Mouse (Mus musculus) frontal cortex, adult (tissue): ENCODE measurements around the gene Alkbh5.
A peak's percentile ranks its signal among the peaks of the same experiment; 100 is the strongest.

Experiments used
- ATAC-seq: cut with Nextera tagmentation; 2 replicates; pipeline ENCODE4 v1.9.2; 2017; ENCODE audit warnings: mild to moderate bottlenecking, moderate library complexity, mixed read lengths; ENCODE audit not compliant: low TSS enrichment

Alkbh5 gene

DNA sequence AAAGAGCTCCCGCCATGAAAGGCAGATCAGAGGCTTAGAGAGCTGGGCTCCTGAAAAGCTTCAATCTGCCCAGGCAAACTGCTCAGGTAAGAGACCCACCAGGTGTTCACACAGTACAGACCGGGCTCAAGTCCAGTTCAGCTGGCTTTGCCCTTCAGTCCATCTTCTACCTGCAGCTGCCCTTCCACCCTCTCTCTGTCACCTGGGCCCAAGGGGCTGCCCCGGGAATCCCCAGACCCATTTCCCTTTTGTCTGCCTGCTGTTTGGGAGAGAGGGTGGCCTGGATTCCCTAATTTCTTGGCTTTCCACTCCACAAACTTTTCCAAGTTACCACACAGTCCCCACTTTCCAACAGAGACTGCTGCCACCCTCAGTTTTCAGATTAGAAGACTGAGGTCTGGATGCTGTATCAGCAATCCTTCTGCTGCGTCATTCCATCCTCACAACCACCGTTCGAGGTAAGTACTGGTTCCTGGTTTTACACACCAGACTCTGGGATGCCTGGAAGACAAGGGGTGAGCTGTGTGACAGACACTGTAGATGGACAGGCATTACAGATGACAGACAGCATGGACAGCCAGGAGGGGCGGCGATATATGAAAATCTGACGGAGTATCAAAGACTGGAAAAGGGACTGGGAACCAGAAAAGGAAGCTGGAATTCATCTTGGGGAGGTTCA lies at the start of gene Alkbh5:
Gene Alkbh5, plus strand, starts transcription at position 202 of the 679 bp plus-strand sequence.
- peak; percentile 20; the same call in 1 of the 2 replicates for ATAC-seq

DNA sequence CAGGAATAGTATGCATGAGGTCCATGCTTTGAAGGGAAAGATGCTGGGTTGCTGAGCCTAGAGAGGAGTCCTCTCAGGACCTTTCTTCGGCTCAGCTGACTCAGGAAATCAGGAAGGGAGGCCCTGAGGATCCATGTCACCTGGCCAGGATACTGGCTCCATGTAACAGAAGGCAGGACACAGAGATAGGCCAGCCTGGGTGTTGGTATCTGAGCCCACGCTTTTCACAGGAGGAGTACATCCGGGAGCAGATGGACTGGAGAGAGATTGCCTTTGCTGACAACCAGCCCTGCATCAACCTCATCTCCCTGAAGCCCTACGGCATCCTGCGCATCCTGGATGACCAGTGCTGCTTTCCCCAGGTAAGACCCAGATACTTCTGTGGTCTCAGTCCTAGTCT lies 43.5 kb upstream of the Alkbh5 start:
- ATAC-seq = no peak

- no peak for ATAC-seq
Observed at GRCm38 (mm10) chr11:60495692-60496091, 40.5 kb upstream of the Alkbh5 start.

DNA sequence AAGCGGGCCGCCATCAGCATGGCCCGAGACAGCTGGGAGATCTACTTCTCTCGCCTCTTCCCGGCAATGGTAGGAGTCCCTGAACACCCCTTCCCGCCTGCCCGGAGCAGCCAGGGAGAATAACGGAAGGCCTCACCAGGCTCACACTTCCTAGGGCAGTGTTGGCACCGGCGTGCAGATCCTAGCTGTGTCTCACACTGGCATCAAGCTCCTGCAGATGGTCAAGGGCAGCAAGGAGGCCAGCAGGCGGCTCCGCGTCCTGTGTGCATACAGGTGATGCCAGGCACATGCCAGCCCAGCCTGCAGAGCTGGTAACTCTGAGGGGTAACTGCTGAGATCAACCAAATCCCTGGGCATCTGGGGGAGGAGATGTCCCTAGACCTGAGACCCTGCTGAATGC lies 28.9 kb upstream of the Alkbh5 start:
- ATAC-seq = no peak

- ATAC-seq = no peak
Observed at GRCm38 (mm10) chr11:60508950-60509349, 27.2 kb upstream of the Alkbh5 start.

DNA sequence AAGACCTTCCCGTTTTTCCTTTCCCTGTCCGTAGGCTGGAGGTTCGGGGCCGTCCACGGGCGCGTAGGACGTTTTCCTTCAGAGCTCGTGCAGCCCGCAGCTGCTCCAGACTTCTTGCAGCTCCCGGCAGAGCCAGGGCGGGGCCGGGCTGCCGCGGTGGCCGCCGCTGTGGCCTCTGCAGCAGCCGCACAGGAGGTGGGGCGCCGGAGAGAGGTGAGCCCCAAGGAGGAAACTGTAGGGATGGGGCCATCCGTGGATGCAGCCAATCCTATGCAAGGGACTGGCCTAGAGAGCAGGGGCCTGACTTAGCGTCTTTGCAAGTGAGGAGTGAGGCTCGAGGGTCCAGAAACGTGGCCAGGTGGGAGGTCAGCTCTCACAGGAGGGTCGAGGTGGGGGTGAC lies 26.7 kb upstream of the Alkbh5 start:
- ATAC-seq = no peak; the same call in 1 of the 2 replicates

DNA sequence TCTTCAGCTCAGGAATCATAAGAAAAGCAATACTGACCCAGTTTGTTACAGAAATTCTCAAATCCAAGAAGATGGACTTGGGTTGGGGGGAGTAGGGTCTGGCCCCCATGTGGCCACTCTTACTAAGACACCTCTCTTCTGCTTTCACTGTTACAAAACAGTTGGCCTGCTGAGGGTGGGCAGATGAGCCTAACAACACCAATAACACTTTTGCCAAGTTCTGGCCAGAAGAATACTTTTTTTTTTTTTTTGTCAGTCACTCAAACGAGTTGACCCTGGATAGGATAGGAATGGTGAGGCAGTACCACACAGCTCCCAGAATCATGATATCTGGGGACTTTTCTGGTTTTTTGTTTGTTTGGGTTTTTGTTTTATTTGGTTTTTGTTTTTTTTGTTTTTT lies 24.3 kb upstream of the Alkbh5 start:
- ATAC-seq = no peak

GRCm38 (mm10) chr11:60512520-60512919 lies 23.7 kb upstream of the Alkbh5 start:
- ATAC-seq = no peak

DNA sequence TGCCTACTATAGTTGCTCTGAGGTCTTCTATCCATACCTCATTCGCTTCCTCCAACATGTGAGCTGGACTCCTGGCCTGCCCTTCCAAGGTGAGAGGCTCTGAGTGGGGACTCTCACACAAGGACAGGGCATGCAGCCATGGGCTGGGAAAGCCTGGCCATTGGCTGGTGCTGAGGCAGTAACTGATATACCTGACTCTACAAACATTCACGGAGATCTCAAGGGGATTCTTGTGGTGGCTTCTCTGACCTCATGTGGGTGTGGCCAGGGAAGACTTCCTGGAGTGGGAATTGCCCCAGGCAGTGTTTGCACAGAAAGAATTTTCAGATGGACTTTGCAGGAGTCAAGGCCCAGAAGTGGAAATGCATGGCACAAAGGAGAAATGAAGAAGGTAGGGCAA lies 21.2 kb upstream of the Alkbh5 start:
- ATAC-seq = no peak

GRCm38 (mm10) chr11:60518305-60518704 lies 17.9 kb upstream of the Alkbh5 start:
- no peak for ATAC-seq

- ATAC-seq = no peak
Observed at GRCm38 (mm10) chr11:60522027-60522426, 14.2 kb upstream of the Alkbh5 start.

DNA sequence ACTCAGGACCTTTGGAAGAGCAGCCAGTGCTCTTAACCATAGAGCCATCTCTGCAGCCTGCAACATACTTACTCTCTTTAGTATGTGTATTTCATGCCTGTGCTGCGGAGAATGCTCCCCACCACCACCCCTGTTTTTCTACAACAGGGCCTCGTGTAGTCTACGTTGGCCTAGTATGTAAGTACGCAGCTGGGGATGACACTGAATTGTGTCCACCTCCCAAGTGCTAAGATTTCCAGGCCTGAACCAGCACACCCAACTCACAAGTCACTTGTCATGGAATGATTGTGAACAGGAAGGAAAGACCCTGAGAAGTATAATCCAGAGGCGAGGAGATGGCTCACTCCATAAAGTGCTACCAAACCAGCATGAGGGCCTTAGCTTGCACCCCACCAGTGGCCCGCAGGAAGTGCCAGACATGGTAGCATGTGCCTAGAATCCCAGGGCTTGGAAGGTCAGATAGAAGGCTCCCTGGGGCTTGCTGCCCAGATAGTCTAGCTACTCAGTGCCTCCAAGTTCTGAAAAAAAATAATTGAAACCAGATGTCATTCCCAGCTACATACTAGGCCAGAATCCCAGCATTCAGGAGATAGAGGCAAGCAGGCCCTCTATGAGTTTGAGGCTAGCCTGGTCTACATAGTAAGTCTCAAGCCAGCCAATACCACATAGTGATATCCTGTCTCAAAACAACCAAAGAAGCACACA lies 13.4 kb upstream of the Alkbh5 start:
- no peak for ATAC-seq

GRCm38 (mm10) chr11:60526461-60526860 lies 9.7 kb upstream of the Alkbh5 start:
- ATAC-seq = no peak

- ATAC-seq = no peak
Observed at GRCm38 (mm10) chr11:60535676-60536075, 505 bp upstream of the Alkbh5 start.

DNA sequence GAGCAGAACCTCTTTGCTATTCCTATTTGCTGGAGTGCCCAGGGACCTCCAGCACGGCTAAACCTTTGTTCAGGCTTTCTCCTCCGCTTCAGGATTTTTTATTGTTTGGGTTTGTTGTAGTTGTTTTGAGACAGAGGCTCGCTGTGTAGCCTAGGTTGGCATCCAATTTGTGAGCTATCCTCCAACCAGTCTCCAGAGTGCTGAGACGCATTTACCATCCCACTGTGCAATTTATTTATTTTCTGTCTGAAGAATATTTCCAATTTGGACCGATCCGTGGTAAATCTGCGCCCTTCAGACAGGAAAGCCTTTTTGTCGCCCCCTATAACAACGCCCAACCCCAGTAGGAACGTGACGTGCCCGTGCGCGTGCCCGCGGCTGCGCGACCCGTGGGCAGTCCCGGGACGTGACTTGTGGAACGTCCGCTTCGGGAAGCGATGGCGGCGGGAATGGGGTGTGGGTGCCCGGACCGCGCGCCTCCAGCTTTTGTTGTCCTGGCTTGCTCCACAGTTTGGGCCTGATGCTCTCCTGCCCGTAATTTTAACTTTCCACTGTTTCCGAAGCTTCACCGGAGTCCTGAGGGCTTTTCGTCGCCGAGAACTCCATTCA lies 782 bp downstream of the Alkbh5 start:
- peak; percentile 69 for ATAC-seq

- ATAC-seq = peak; percentile 84
Observed at GRCm38 (mm10) chr11:60537468-60538347, 1.5 kb downstream of the Alkbh5 start.

GRCm38 (mm10) chr11:60538371-60539281 lies 2.4 kb downstream of the Alkbh5 start:
- ATAC-seq = no peak

DNA sequence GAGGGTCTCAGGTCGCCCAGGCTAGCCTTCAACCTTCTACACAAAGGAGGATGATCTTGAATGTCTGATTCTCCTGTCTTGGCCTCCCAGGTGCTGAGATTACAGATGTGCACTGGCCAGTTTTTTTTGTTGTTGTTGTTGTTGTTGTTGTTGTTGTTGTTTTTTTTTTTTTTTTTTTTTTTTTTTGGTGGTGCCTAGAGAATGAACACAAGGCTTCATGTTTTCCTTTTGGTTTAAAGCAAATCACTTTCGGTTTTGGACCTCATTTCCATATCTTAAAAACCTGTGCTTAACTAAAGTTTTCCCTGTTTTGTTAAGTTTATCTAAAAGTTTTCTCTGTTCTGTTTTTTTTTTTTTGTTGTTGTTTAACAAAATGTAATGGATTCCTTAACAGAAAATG lies 3.4 kb downstream of the Alkbh5 start:
- no peak for ATAC-seq

DNA sequence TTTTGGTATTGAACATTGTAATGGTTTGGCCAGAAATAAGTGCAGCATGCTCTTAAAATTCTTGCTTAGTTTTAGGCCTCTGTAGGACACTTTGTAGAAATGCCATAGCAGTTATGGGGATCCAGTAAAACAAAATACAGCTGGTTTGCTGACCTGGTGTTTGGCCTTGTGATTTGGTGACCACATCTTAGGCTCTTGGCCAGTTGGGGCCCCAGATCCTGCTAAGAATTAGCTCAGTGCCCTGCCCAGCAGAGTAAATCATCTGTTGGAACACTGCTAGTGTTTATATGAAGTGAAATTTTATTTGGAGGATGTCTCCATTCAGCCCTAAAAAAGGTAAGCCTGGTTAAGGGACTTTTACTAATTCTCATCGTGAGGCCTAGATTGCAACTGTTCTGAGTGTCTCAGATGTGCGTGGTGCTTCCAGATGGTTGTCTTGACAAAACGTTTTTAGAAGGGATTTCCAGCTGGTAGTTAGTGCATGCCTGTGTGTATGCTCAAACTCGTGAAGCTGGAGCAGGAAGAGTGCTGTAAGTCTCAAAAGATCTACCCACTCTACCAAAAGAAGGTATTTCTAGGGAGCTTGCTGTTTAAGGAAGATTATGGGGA lies 3.9 kb downstream of the Alkbh5 start:
- no peak; the same call in 1 of the 2 replicates for ATAC-seq

- no peak for ATAC-seq
Observed at GRCm38 (mm10) chr11:60540761-60541160, 4.6 kb downstream of the Alkbh5 start.

DNA sequence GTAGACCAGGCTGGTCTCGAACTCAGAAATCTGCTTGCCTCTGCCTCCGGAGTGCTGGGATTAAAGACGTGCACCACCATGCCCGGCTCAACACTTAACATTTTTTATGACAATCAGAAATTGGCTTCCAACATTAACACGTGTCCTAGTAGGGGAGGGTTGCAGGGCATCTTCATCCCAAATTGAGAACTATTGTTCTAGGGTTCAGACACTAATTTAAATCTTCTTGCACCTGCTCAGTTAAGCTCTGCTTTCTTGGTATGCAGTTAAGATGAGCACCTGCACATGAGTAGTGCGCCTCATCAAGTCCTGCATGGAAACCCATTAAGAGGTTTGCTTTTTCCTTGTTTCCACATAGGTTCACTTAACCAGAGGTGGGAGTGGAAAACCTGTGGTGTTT lies 5.7 kb downstream of the Alkbh5 start:
- ATAC-seq = no peak
